Mouse (Mus musculus) forebrain, embryonic 14.5 days (tissue): ENCODE measurements around the gene Gabarap. TPM values are rescaled to one million over a fixed set of nuclear protein-coding genes. Genes with fewer than 3 reads are reported as not detected.
A peak's percentile ranks its signal among the peaks of the same experiment; 100 is the strongest.

ENCODE experiments used
- ATAC-seq: fragments of 200-750 bp; cut with Nextera tagmentation; 2 replicates; pipeline ENCODE4 v1.8.0; 2017; ENCODE audit warnings: mild to moderate bottlenecking, moderate library complexity
- DNase-seq: peaks from one replicate; pipeline ENCODE4 v3.0.0-alpha.2; 2015; ENCODE audit warnings: low spot score
- H3K27ac ChIP-seq: fragments of 300-500 bp; sonication (generic); 2 replicates; pipeline ENCODE4 v1.5.1; 2014; ENCODE audit warnings: low read depth, mild to moderate bottlenecking, control low read depth, low read length, moderate library complexity
- H3K27me3 ChIP-seq: fragments of 300-500 bp; sonication (generic); replicated peaks from 2 replicates; pipeline ENCODE4 v1.6.1; 2014; ENCODE audit warnings: low read length, control low read depth, mixed read lengths; ENCODE audit not compliant: control insufficient read depth, insufficient read depth
- H3K36me3 ChIP-seq: fragments of 300-500 bp; sonication (generic); 2 replicates; pipeline ENCODE4 v1.6.1; 2014; ENCODE audit warnings: low read length, control low read depth; ENCODE audit not compliant: control insufficient read depth, insufficient read depth
- H3K4me1 ChIP-seq: fragments of 300-500 bp; sonication (generic); 2 replicates; pipeline ENCODE4 v1.6.1; 2014; ENCODE audit warnings: antibody characterized with exemption, low read length, control low read depth; ENCODE audit not compliant: control insufficient read depth, insufficient read depth
- H3K4me2 ChIP-seq: fragments of 300-500 bp; sonication (generic); 2 replicates; pipeline ENCODE4 v1.6.1; 2014; ENCODE audit warnings: mild to moderate bottlenecking, control low read depth, low read length
- H3K4me3 ChIP-seq: fragments of 300-500 bp; sonication (generic); 2 replicates; pipeline ENCODE4 v1.5.1; 2014; ENCODE audit warnings: low read depth, low read length, control low read depth
- H3K9ac ChIP-seq: fragments of 300-500 bp; sonication (generic); 2 replicates; pipeline ENCODE4 v1.6.1; 2014; ENCODE audit warnings: mild to moderate bottlenecking, low read length, control low read depth, moderate library complexity
- H3K9me3 ChIP-seq: fragments of 300-500 bp; sonication (generic); replicated peaks from 2 replicates; pipeline ENCODE4 v1.6.1; 2016; ENCODE audit warnings: low read length, control low read depth, mixed read lengths; ENCODE audit not compliant: control insufficient read depth
- WGBS: fragments of 180-500 bp; shearing (Covaris S2); extraction: QIAGEN DNeasy Blood & Tissue Kit; methylation state at CpG from one replicate; pipeline ENCODE4 v1.1.7; 2014; 5-methylcytosine and 5-hydroxymethylcytosine counted together
- polyA plus RNA-seq: library from polyadenylated mRNA; unstranded; fragments of >200 nt; fragmentation: Nextera tagmentation; extraction: Ambion mirVana; gene quantifications from 2 replicates; pipeline ENCODE4 v1.2.1, GENCODE M21; 2014

Gabarap gene
- polyA plus RNA-seq, 1 experiment from 2014 or later = 779 TPM

DNA sequence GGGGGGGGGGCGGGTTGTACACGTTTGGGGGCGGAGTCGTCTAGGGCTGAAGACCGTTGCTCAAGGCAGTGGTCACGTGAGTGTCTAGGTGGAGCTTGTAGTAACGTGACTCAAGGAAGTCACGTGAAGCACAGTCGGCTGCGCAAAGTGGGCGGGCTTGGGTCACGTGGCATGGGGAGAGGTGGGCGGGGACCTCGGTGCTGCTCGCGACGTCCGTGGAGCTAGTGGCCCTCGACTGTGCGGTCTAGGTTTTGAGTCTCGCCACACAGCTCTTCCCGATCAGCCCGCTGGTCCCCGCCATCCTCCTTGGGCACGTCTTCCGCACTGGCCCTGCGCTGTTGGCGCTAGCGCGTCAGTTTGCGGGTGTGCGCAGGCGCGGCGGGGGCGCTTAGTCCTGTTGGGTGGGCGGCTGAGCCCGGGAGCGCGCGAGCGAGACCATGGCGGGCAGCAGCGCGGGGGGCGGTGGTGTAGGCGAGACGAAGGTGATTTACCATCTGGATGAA lies 9.5 kb downstream of the Gabarap start, which contains the start of gene Dvl2:
TSS of gene Dvl2 (plus strand) at position 200 of the 503 bp plus-strand sequence.
- Histone ChIP-seq H3K27ac (peak within 1 kb of the TSS; percentile 94), H3K4me3 (peak within 1 kb of the TSS; percentile 66), H3K36me3 (peaks cover 38% of the 10 kb centered on the region), H3K4me2 (peak within 1 kb of the TSS; percentile 85), H3K27me3 (no peaks in the 10 kb centered on the region), H3K9ac (peak within 1 kb of the TSS; percentile 82), H3K9me3 (no peaks in the 10 kb centered on the region), H3K4me1 (peaks cover 29% of the 10 kb centered on the region)
- ATAC-seq (peak; percentile 69), DNase-seq (peak; percentile 98)
- under 1% methylated on average over 44 of the region's 48 CpGs for WGBS

DNA sequence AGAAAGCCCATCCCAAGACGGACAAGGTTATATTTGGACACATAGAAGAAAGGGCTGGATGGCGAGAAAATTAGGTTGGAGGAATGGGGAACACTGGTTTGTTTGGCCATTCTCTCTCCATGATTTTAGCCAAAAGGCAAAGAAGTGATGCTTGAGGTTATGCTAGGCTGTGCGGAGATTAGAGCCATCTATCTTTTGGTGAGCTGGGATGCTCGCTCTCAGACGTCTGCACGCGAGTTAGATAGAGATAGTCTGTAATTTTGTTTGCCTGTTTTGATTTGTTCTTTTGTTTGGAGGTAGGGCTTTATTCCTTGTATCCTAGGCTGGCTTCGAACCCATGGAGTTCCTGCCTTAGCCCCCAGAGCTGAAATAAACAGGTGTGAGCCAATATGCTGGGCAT lies 10.2 kb downstream of the Gabarap start:
- Histone ChIP-seq H3K36me3 (peaks cover 45% of the 10 kb centered on the region), H3K4me3 (peak overlapping the region; percentile 66), H3K27me3 (no peaks in the 10 kb centered on the region), H3K9me3 (no peaks in the 10 kb centered on the region), H3K4me2 (peak overlapping the region; percentile 85), H3K9ac (peak overlapping the region; percentile 82), H3K4me1 (peaks cover 29% of the 10 kb centered on the region), H3K27ac (peak overlapping the region; percentile 94; the same call in 1 of the 2 replicates)
- DNase-seq (no peak), ATAC-seq (no peak)
- WGBS = 11% methylated on average over 8 of the region's 8 CpGs

DNA sequence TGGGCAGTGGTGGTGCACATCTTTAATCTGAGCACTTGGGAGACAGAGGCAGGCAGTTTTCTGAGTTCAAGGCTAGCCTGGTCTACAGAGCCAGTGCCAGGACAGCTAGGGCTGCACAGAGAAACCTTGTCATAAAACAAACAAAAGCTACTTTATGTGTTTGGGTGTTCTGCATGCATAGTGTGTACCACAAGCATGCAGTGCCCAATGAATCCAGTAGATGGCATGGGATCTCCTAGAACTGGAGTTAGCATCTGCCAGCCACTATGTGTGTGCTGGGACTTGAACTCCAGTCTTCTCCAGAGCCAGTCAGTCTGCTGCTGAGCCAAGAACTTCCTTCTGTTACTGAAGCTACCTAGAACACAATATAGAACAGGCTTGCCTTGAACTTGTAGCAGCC lies 10.9 kb downstream of the Gabarap start:
- no peak overlapping the region for H3K27ac ChIP-seq
- DNase-seq = peak; percentile 66
- peak overlapping the region; percentile 66 for H3K4me3 ChIP-seq
- peaks cover 29% of the 10 kb centered on the region for H3K4me1 ChIP-seq
- H3K27me3 ChIP-seq = no peaks in the 10 kb centered on the region
- H3K9me3 ChIP-seq = no peaks in the 10 kb centered on the region
- no peak for ATAC-seq
- H3K36me3 ChIP-seq = peaks cover 52% of the 10 kb centered on the region
- peak overlapping the region; percentile 85 for H3K4me2 ChIP-seq
- peak overlapping the region; percentile 82 for H3K9ac ChIP-seq

- H3K4me1 ChIP-seq = peaks cover 28% of the 10 kb centered on the region
- peak overlapping the region; percentile 85 for H3K4me2 ChIP-seq
- H3K9me3 ChIP-seq = no peaks in the 10 kb centered on the region
- H3K27me3 ChIP-seq = no peaks in the 10 kb centered on the region
- peaks cover 58% of the 10 kb centered on the region for H3K36me3 ChIP-seq
- H3K4me3 ChIP-seq = 0 out of 2 replicates have a peak overlapping the region, but pooled peaks have one; percentile 66
- H3K27ac ChIP-seq = no peak overlapping the region
- DNase-seq = no peak
- no peak for ATAC-seq
- WGBS = 91% methylated on average over 2 of the region's 2 CpGs
- no peak overlapping the region for H3K9ac ChIP-seq
Measured at GRCm38 (mm10) chr11:70002471-70002870, 11.5 kb downstream of the Gabarap start.

- Histone ChIP-seq H3K27me3 (no peaks in the 10 kb centered on the region), H3K9me3 (no peaks in the 10 kb centered on the region), H3K4me1 (peaks cover 22% of the 10 kb centered on the region), H3K27ac (no peak overlapping the region), H3K36me3 (peaks cover 64% of the 10 kb centered on the region), H3K4me3 (no peak overlapping the region), H3K4me2 (no peak overlapping the region), H3K9ac (no peak overlapping the region)
- 53% methylated on average over 5 of the region's 5 CpGs for WGBS
- DNase-seq (no peak), ATAC-seq (no peak)
Measured at GRCm38 (mm10) chr11:70005521-70005920, 14.6 kb downstream of the Gabarap start.

GRCm38 (mm10) chr11:70010033-70010432 lies 19.1 kb downstream of the Gabarap start:
- WGBS = 92% methylated on average over 6 of the region's 6 CpGs

DNA sequence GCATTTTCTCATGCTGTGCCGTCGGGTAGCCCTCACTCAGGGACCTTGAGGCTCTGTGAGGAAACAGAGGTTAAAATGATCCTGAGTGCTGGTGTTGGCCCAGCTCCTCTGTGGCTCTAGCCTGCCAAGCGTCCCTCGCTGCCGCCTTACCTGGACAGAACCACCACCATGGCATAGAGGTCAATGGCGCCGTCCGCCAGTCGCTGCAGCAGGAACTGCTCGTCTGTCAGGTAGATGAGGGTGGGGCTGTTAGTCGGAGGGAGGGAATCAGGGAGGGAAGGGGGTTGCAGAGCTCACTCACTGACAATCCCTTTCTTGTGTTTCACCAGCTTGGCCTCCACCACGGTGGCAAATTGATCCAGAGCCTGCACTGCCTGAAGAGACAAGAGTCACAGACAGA lies 19.6 kb downstream of the Gabarap start:
- no peak overlapping the region for H3K27ac ChIP-seq
- peaks cover 85% of the 10 kb centered on the region for H3K36me3 ChIP-seq
- H3K27me3 ChIP-seq = no peaks in the 10 kb centered on the region
- no peak overlapping the region for H3K4me2 ChIP-seq
- H3K9ac ChIP-seq = no peak overlapping the region
- WGBS = 90% methylated on average over 12 of the region's 12 CpGs
- no peak for ATAC-seq
- H3K4me1 ChIP-seq = peaks cover 3% of the 10 kb centered on the region; the same call in 1 of the 2 replicates
- no peak overlapping the region for H3K4me3 ChIP-seq
- no peak for DNase-seq
- H3K9me3 ChIP-seq = no peaks in the 10 kb centered on the region

More at GRCm38 (mm10) chr11:70010033-70010432, 19.1 kb downstream of the Gabarap start:
- H3K27me3 ChIP-seq = no peaks in the 10 kb centered on the region
- DNase-seq (no peak), ATAC-seq (no peak)
- H3K9ac ChIP-seq = no peak overlapping the region
- no peak overlapping the region for H3K4me2 ChIP-seq
- no peak overlapping the region for H3K27ac ChIP-seq
- peaks cover 90% of the 10 kb centered on the region for H3K36me3 ChIP-seq
- no peak overlapping the region for H3K4me3 ChIP-seq
- no peaks in the 10 kb centered on the region for H3K9me3 ChIP-seq
- H3K4me1 ChIP-seq = peaks cover 3% of the 10 kb centered on the region; the same call in 1 of the 2 replicates

- DNase-seq (no peak), ATAC-seq (no peak)
- Histone ChIP-seq H3K36me3 (peaks cover 81% of the 10 kb centered on the region), H3K9ac (no peak overlapping the region), H3K9me3 (no peaks in the 10 kb centered on the region), H3K4me2 (no peak overlapping the region), H3K4me1 (peaks cover 3% of the 10 kb centered on the region; the same call in 1 of the 2 replicates), H3K27ac (no peak overlapping the region), H3K27me3 (no peaks in the 10 kb centered on the region), H3K4me3 (no peak overlapping the region)
- 90% methylated on average over 10 of the region's 10 CpGs for WGBS
Measured at GRCm38 (mm10) chr11:70010961-70011360, 20.0 kb downstream of the Gabarap start.

DNA sequence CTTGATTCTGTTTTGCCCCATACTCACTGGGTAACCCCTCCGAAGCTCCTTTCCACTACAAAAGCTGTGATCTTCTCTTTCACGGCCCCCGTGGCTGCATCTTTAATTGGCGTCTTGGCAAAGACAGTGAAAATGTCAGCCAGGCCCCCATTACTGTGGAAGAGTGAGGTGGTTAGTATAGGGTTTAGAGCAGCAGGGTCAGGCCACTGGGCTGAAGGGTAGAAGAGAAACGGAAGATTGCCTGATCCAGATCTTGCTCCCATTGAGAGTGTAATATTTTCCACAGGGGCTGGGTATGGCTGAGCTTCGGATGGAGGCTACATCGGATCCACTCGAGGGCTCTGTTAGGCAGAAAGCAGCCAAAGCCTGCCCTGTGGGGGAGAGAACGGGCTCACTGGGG lies 22.0 kb downstream of the Gabarap start:
- 86% methylated on average over 9 of the region's 9 CpGs for WGBS

More for the DNA sequence above, 22.0 kb downstream of the Gabarap start:
- Histone ChIP-seq H3K36me3 (peaks cover 62% of the 10 kb centered on the region), H3K9ac (no peak overlapping the region), H3K27me3 (no peaks in the 10 kb centered on the region), H3K4me3 (no peak overlapping the region), H3K27ac (no peak overlapping the region), H3K4me1 (peaks cover 10% of the 10 kb centered on the region), H3K9me3 (no peaks in the 10 kb centered on the region), H3K4me2 (no peak overlapping the region)
- ATAC-seq = no peak
- no peak for DNase-seq
